Mouse (Mus musculus): ENCODE measurements around the gene Klhl9.

The Klhl9 gene

GRCm38 (mm10) chr4:88714281-88714680 lies 8.0 kb downstream of the Klhl9 start:
- no peak for DNase-seq

GRCm38 (mm10) chr4:88707128-88707826 lies 15.0 kb downstream of the Klhl9 start:
- DNase-seq: no peak

GRCm38 (mm10) chr4:88705924-88706323 lies 16.3 kb downstream of the Klhl9 start:
- DNase-seq: no peak

GRCm38 (mm10) chr4:88699301-88699700 lies 23.0 kb downstream of the Klhl9 start:
- DNase-seq: no peak

- DNase-seq: no peak
Observed at GRCm38 (mm10) chr4:88698781-88699180, 23.5 kb downstream of the Klhl9 start.

- DNase-seq: no peak
Observed at GRCm38 (mm10) chr4:88697753-88698152, 24.5 kb downstream of the Klhl9 start.

GRCm38 (mm10) chr4:88697108-88697507 lies 25.2 kb downstream of the Klhl9 start:
- DNase-seq: no peak

GRCm38 (mm10) chr4:88696237-88696884 lies 25.9 kb downstream of the Klhl9 start:
- peak; percentile 76 to 80 for DNase-seq

- no peak for DNase-seq
Observed at GRCm38 (mm10) chr4:88693392-88693791, 28.9 kb downstream of the Klhl9 start.

- DNase-seq: no peak
Observed at GRCm38 (mm10) chr4:88692537-88692936, 29.7 kb downstream of the Klhl9 start.

- DNase-seq: no peak
Observed at GRCm38 (mm10) chr4:88691259-88691658, 31.0 kb downstream of the Klhl9 start, which contains the start of gene Ifnab. Ifnab (minus strand) TSS chr4:88691359.

- no peak for DNase-seq
Observed at GRCm38 (mm10) chr4:88683812-88684211, 38.5 kb downstream of the Klhl9 start, which contains the start of gene Ifna2. Ifna2 (minus strand) TSS chr4:88683912.

GRCm38 (mm10) chr4:88681353-88681752 lies 40.9 kb downstream of the Klhl9 start:
- no peak for DNase-seq

GRCm38 (mm10) chr4:88680362-88680761 lies 41.9 kb downstream of the Klhl9 start:
- peak; percentile 7 to 10 for DNase-seq

GRCm38 (mm10) chr4:88676824-88677223 lies 45.4 kb downstream of the Klhl9 start, which contains the start of gene Ifna16:
Ifna16 (minus strand) TSS chr4:88676924.
- DNase-seq: no peak
